In the genomic region with DNA sequence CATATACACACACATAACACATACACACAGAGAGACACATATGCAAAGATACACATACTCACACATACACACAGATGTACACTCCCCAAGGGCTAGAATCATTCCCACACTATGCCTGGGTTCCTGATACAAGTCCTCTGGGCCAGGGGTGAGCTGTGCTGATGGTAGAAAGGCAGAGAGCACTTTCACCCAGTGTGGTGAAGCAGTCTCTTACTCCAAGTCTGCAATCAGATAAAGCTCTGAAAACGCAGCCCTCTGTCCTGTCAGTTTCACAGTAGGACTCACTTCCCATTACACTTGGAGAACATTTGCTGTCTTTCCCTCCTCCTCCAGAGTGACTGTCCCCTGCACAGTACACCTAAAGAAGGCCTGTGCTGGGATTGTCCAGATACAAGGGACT, we compare ENCODE assay signal across 34 mouse cellular contexts.
"Had no signal": no experiment of that assay in that cellular context is flagged by ENCODE, and none has a peak within 500 bp of the region (broad histone marks: within the 10 kb centered on the region; RNA-seq: fewer than 3 reads in every experiment).

No protein-coding gene starts in this region.

- H3K36me3 ChIP-seq: heart, embryonic 15.5 days; hindbrain, embryonic 10.5 days; hindbrain, embryonic 12.5 days; hindbrain, embryonic 13.5 days; hindbrain, embryonic 15.5 days; intestine, embryonic 15.5 days; kidney, embryonic 15.5 days had no signal

- H3K4me2 ChIP-seq: heart, embryonic 12.5 days; heart, embryonic 13.5 days; heart, embryonic 15.5 days; hindbrain, embryonic 12.5 days; hindbrain, embryonic 13.5 days; hindbrain, embryonic 14.5 days; hindbrain, embryonic 15.5 days; intestine, embryonic 15.5 days; kidney, embryonic 15.5 days had no signal

- H3K27ac ChIP-seq: heart, embryonic 13.5 days; heart, embryonic 15.5 days; hindbrain, embryonic 10.5 days; hindbrain, embryonic 12.5 days; hindbrain, embryonic 13.5 days; hindbrain, embryonic 14.5 days; hindbrain, embryonic 15.5 days; hindbrain, postnatal 0 days; intestine, embryonic 15.5 days; kidney, embryonic 15.5 days; kidney, postnatal 0 days; layer of hippocampus, adult 2 months; left cerebral cortex, adult 2 months had no signal

- H3K4me1 ChIP-seq: hindbrain, embryonic 12.5 days; hindbrain, embryonic 15.5 days; intestine, embryonic 15.5 days had no signal

- H3K4me3 ChIP-seq: heart, embryonic 12.5 days; heart, embryonic 13.5 days; heart, embryonic 15.5 days; hindbrain, embryonic 10.5 days; hindbrain, embryonic 12.5 days; hindbrain, embryonic 13.5 days; hindbrain, embryonic 15.5 days; intestine, embryonic 15.5 days; kidney, embryonic 15.5 days; layer of hippocampus, adult 2 months; left cerebral cortex, adult 2 months had no signal

- DNase-seq: heart, postnatal 10 days; heart, postnatal 14 days; heart, postnatal 36 days; heart, postnatal 4 days; kidney, adult 11 months; kidney, adult 18-20 months; kidney, adult 2 months; kidney, adult 8-10 months; kidney, adult 9 months; kidney, postnatal 10 days; kidney, postnatal 14 days; kidney, postnatal 25 days; kidney, postnatal 36 days; kidney, postnatal 4 days; layer of hippocampus, adult 9-11 months; layer of hippocampus, postnatal 36 days had no signal

- H3K9ac ChIP-seq: heart, embryonic 12.5 days; heart, embryonic 13.5 days; heart, embryonic 15.5 days; hindbrain, embryonic 12.5 days; hindbrain, embryonic 13.5 days; hindbrain, embryonic 14.5 days; hindbrain, embryonic 15.5 days; intestine, embryonic 15.5 days; kidney, embryonic 15.5 days had no signal

- H3K27me3 ChIP-seq: heart, embryonic 12.5 days; heart, embryonic 13.5 days; heart, embryonic 15.5 days; hindbrain, embryonic 12.5 days; hindbrain, embryonic 13.5 days; hindbrain, embryonic 15.5 days; intestine, embryonic 15.5 days; kidney, embryonic 15.5 days had no signal

- H3K9me3 ChIP-seq: heart, embryonic 12.5 days; heart, embryonic 13.5 days; heart, embryonic 15.5 days; hindbrain, embryonic 10.5 days; hindbrain, embryonic 12.5 days; hindbrain, embryonic 13.5 days; hindbrain, embryonic 15.5 days; intestine, embryonic 15.5 days; kidney, embryonic 15.5 days had no signal

- ATAC-seq: hindbrain, embryonic 16.5 days; hindbrain, postnatal 0 days; inflammation-experienced regulatory T-cells, adult 6 months; intestine, embryonic 15.5 days; intestine, embryonic 16.5 days; intestine, postnatal 0 days had no signal
